14 mouse cellular contexts compared by ENCODE assay signal in genomic region chr6:90601736-90602135, GRCm38 (mm10).
"Had no signal": no experiment of that assay in that cellular context is flagged by ENCODE, and none has a peak within 500 bp of the region (broad histone marks: within the 10 kb centered on the region; RNA-seq: fewer than 3 reads in every experiment).

No protein-coding gene starts in this region.

- H3K27me3 ChIP-seq: liver, embryonic 13.5 days had no signal

- H3K9ac ChIP-seq: limb, embryonic 12.5 days; liver, embryonic 13.5 days; liver, postnatal 0 days; lung, embryonic 15.5 days; midbrain, embryonic 12.5 days had no signal

- H3K9me3 ChIP-seq: limb, embryonic 12.5 days; liver, embryonic 13.5 days; lung, embryonic 15.5 days; megakaryocyte, embryonic 14.5 days; midbrain, embryonic 12.5 days had no signal

- ATAC-seq: liver, postnatal 0 days had no signal

- DNase-seq: kidney, postnatal 10 days; kidney, postnatal 4 days; liver; liver, embryonic 13.5 days; liver, postnatal 0 days; lung, postnatal 14 days; right cerebral cortex, postnatal 14 days; thymus, postnatal 4 days had no signal

- H3K36me3 ChIP-seq: limb, embryonic 12.5 days; liver, embryonic 13.5 days; lung, embryonic 15.5 days; midbrain, embryonic 12.5 days had no signal

- H3K4me3 ChIP-seq: layer of hippocampus, adult 2 months; limb, embryonic 12.5 days; liver, embryonic 13.5 days; lung, embryonic 15.5 days; megakaryocyte, embryonic 14.5 days; midbrain, embryonic 12.5 days had no signal

- H3K4me2 ChIP-seq: limb, embryonic 12.5 days; liver, embryonic 13.5 days; lung, embryonic 15.5 days; midbrain, embryonic 12.5 days had no signal

- H3K27ac ChIP-seq: layer of hippocampus, adult 2 months; limb, embryonic 12.5 days; liver, embryonic 13.5 days; lung, embryonic 15.5 days; macrophage; midbrain, embryonic 12.5 days had no signal
